Mouse (Mus musculus) limb, embryonic 14.5 days (tissue): Measurements from ENCODE around the gene Cntfr. TPM values are rescaled to one million over a fixed set of nuclear protein-coding genes. Genes with fewer than 3 reads are reported as not detected.

ENCODE experiments used
- ATAC-seq: fragments of 200-750 bp; cut with Nextera tagmentation; 2 replicates; pipeline ENCODE4 v1.8.0; 2017; ENCODE audit warnings: low read depth, moderate number of reproducible peaks, moderate TSS enrichment; ENCODE audit not compliant: low FRiP score
- DNase-seq: peaks from one replicate; pipeline ENCODE4 v3.0.0-alpha.2; 2015; ENCODE audit warnings: low spot score
- H3K27ac ChIP-seq: fragments of 300-500 bp; sonication (generic); replicated peaks from 2 replicates; pipeline ENCODE4 v1.5.1; 2014; ENCODE audit warnings: low read depth, mild to moderate bottlenecking, low read length, moderate library complexity, mixed read lengths
- H3K27me3 ChIP-seq: fragments of 300-500 bp; sonication (generic); 2 replicates; pipeline ENCODE4 v1.6.1; 2014; ENCODE audit warnings: low read length, mixed read lengths; ENCODE audit not compliant: control insufficient read depth, insufficient read depth
- H3K36me3 ChIP-seq: fragments of 300-500 bp; sonication (generic); 2 replicates; pipeline ENCODE4 v1.6.1; 2014; ENCODE audit warnings: mild to moderate bottlenecking, low read length, moderate library complexity, mixed read lengths; ENCODE audit not compliant: control insufficient read depth, insufficient read depth
- H3K4me1 ChIP-seq: fragments of 300-500 bp; sonication (generic); 2 replicates; pipeline ENCODE4 v1.6.1; 2014; ENCODE audit warnings: antibody characterized with exemption, low read length, mixed read lengths; ENCODE audit not compliant: control insufficient read depth, insufficient read depth
- H3K4me2 ChIP-seq: fragments of 300-500 bp; sonication (generic); replicated peaks from 2 replicates; pipeline ENCODE4 v1.6.1; 2014; ENCODE audit warnings: low read depth, mild to moderate bottlenecking, low read length, moderate library complexity; ENCODE audit not compliant: severe bottlenecking
- H3K4me3 ChIP-seq: fragments of 300-500 bp; sonication (generic); replicated peaks from 2 replicates; pipeline ENCODE4 v1.5.1; 2014; ENCODE audit warnings: low read length
- H3K9ac ChIP-seq: fragments of 300-500 bp; sonication (generic); 2 replicates; pipeline ENCODE4 v1.6.1; 2014; ENCODE audit warnings: mild to moderate bottlenecking, low read depth, low read length, moderate library complexity; ENCODE audit not compliant: severe bottlenecking
- H3K9me3 ChIP-seq: fragments of 300-500 bp; sonication (generic); 2 replicates; pipeline ENCODE4 v1.6.1; 2016; ENCODE audit warnings: low read length; ENCODE audit not compliant: control insufficient read depth
- POLR2A ChIP-seq: fragments of 200-500 bp; IDR thresholded peaks from 2 replicates; pipeline ENCODE4 v1.8.0; 2012; ENCODE audit warnings: inconsistent platforms, mild to moderate bottlenecking, moderate library complexity, borderline replicate concordance; ENCODE audit not compliant: insufficient read depth, insufficient read length; ENCODE audit errors: extremely low read depth
- WGBS: fragments of 180-500 bp; shearing (Covaris S2); extraction: QIAGEN DNeasy Blood & Tissue Kit; methylation state at CpG from one replicate; pipeline ENCODE4 v1.1.7; 2014; 5-methylcytosine and 5-hydroxymethylcytosine counted together
- polyA plus RNA-seq, 2 experiments: library from polyadenylated mRNA; depleted of rRNA in 1 of 2; stranded (reverse) in 1 of 2; unstranded in 1 of 2; fragments of >200 nt; fragmentation: Nextera tagmentation in 1 of 2; extraction: Ambion mirVana in 1 of 2; gene quantifications; 2 replicates each; pipeline versions ENCODE4 v1.2.1 to v1.2.3; 2012 to 2014

Cntfr gene
- polyA plus RNA-seq, 2 experiments, result 5.4 to 34.2 TPM

- no peak overlapping the region for H3K4me3 ChIP-seq
- peaks cover 18% of the 10 kb centered on the region for H3K4me1 ChIP-seq
- H3K27me3 ChIP-seq, result peaks cover 53% of the 10 kb centered on the region
- ATAC-seq (peak; percentile 32), DNase-seq (no peak)
- H3K27ac ChIP-seq, result no peak overlapping the region
- H3K4me2 ChIP-seq, result no peak overlapping the region
- WGBS, result 24% methylated on average over 8 of the region's 8 CpGs
- TF ChIP-seq POLR2A, result no peak
- H3K9me3 ChIP-seq, result no peaks in the 10 kb centered on the region
- no peak overlapping the region for H3K9ac ChIP-seq
- no peaks in the 10 kb centered on the region for H3K36me3 ChIP-seq
Measured at GRCm38 (mm10) chr4:41672522-41672963, 24.3 kb downstream of the Cntfr start.

GRCm38 (mm10) chr4:41671963-41672480 is 24.9 kb downstream of the Cntfr start:
- Histone ChIP-seq H3K4me2 (no peak overlapping the region), H3K27ac (no peak overlapping the region), H3K9ac (no peak overlapping the region), H3K36me3 (no peaks in the 10 kb centered on the region), H3K4me3 (no peak overlapping the region), H3K4me1 (peaks cover 14% of the 10 kb centered on the region), H3K27me3 (peaks cover 57% of the 10 kb centered on the region), H3K9me3 (no peaks in the 10 kb centered on the region)
- ATAC-seq (peak; percentile 59), DNase-seq (no peak)
- WGBS, result 8% methylated on average over 8 of the region's 8 CpGs
- no peak for TF ChIP-seq POLR2A

GRCm38 (mm10) chr4:41671500-41671899 is 25.4 kb downstream of the Cntfr start:
- Histone ChIP-seq H3K4me3 (no peak overlapping the region), H3K27me3 (peaks cover 59% of the 10 kb centered on the region), H3K9me3 (no peaks in the 10 kb centered on the region), H3K27ac (no peak overlapping the region), H3K4me2 (no peak overlapping the region), H3K4me1 (peaks cover 13% of the 10 kb centered on the region), H3K36me3 (no peaks in the 10 kb centered on the region), H3K9ac (no peak overlapping the region)
- WGBS, result 19% methylated on average over 5 of the region's 5 CpGs
- DNase-seq (no peak), ATAC-seq (no peak)
- TF ChIP-seq POLR2A, result no peak

- Histone ChIP-seq H3K9ac (no peak overlapping the region), H3K9me3 (no peaks in the 10 kb centered on the region), H3K4me1 (peaks cover 13% of the 10 kb centered on the region), H3K27ac (no peak overlapping the region), H3K36me3 (no peaks in the 10 kb centered on the region), H3K4me3 (no peak overlapping the region), H3K27me3 (peaks cover 58% of the 10 kb centered on the region), H3K4me2 (no peak overlapping the region)
- no peak for TF ChIP-seq POLR2A
- ATAC-seq, result no peak
- WGBS, result 79% methylated on average over 18 of the region's 18 CpGs
- DNase-seq, result no peak
Measured at GRCm38 (mm10) chr4:41670836-41671235, 26.1 kb downstream of the Cntfr start.

- no peak overlapping the region for H3K27ac ChIP-seq
- no peaks in the 10 kb centered on the region for H3K36me3 ChIP-seq
- no peaks in the 10 kb centered on the region for H3K9me3 ChIP-seq
- H3K4me1 ChIP-seq, result peaks cover 33% of the 10 kb centered on the region
- H3K27me3 ChIP-seq, result peaks cover 46% of the 10 kb centered on the region
- no peak for DNase-seq
- H3K4me3 ChIP-seq, result no peak overlapping the region
- no peak for ATAC-seq
- TF ChIP-seq POLR2A, result no peak
- 79% methylated on average over 9 of the region's 11 CpGs for WGBS
- H3K4me2 ChIP-seq, result no peak overlapping the region
- no peak overlapping the region for H3K9ac ChIP-seq
Measured at GRCm38 (mm10) chr4:41666646-41667045, 30.2 kb downstream of the Cntfr start.
